Mouse (Mus musculus) heart, postnatal 0 days (tissue): ENCODE results near the gene Mypop.

Experiments
- CTCF ChIP-seq: IDR thresholded peaks from 2 replicates; pipeline ENCODE4 v1.5.1; 2016; ENCODE audit warnings: antibody characterized with exemption, control low read depth, low read depth
- EP300 ChIP-seq: IDR thresholded peaks from 2 replicates; pipeline ENCODE4 v1.6.1; 2016; ENCODE audit warnings: antibody characterized with exemption, low read depth

- no peak for TF ChIP-seq CTCF
- TF ChIP-seq EP300: no peak
Observed at GRCm38 (mm10) chr7:19021048-19021447, 30.0 kb downstream of the Mypop start.
